Mouse (Mus musculus) erythroblast, embryonic 14.5 days (primary cell): ENCODE results near the gene Npy.

Experiments used
- GATA1 ChIP-seq: IDR thresholded peaks from 2 replicates; pipeline ENCODE4 v1.6.1; 2012; ENCODE audit warnings: low read length, inconsistent platforms, mixed read lengths
- TAL1 ChIP-seq: IDR thresholded peaks from 3 replicates; pipeline ENCODE4 v1.6.1; 2012; ENCODE audit warnings: low read length, inconsistent platforms, mixed read lengths

- no peak for TF ChIP-seq GATA1
- no peak for TF ChIP-seq TAL1
Measured at GRCm38 (mm10) chr6:49780846-49781400, 41.6 kb upstream of the Npy start.
